Mouse (Mus musculus): ENCODE measurements at regions not wholly inside any gene's neighbourhood (a gene's known extent, or its start where the extent isn't known, plus 50 kb on each side); places are given as distances from the start of the nearest gene placed in this dataset.
A peak's percentile ranks its signal among the peaks of the same experiment; 100 is the strongest.

DNA sequence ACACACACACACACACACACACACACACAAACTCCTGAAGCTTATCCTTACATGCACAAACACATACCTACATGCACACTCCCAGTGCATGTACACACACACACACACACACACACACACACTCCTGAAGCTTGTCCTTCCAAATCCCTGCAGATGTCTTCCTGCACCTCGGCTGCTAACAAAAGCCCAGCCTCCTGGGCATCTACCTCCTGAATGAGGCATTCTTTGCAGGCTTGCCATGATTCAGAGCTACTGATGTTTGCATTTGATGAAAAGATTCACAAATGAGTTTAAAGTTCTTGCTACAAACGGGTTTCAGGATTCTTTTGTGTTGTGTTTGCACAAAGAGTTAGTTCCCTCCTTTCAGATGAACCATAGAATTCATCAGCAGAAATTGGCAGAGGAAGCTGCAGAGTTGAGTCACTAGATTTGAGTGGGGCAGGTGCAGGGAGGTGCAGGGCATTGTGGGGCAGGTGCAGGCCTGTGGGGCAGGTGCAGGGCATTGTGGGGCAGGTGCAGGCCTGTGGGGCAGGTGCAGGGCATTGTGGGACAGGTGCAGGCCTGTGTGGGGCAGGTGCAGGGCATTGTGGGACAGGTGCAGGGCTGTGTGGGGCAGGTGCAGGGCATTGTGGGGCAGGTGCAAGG is 84.8 kb upstream of the Ajap1 start:
- Histone ChIP-seq H3K4me1 (replicated peaks) (no peaks in the 10 kb centered on the region), H3K27ac (replicated peaks) (no peak overlapping the region), H3K27me3 (no peaks in the 10 kb centered on the region), H3K4me3 (no peak overlapping the region), H3K9ac (no peak overlapping the region), H3K4me2 (no peak overlapping the region), H3K36me3 (no peaks in the 10 kb centered on the region), H3K9me3 (no peaks in the 10 kb centered on the region)
- WGBS: 19% methylated on average over 2 of the region's 2 CpGs
- no peak for ATAC-seq (ENCODE audit: low read depth)

DNA sequence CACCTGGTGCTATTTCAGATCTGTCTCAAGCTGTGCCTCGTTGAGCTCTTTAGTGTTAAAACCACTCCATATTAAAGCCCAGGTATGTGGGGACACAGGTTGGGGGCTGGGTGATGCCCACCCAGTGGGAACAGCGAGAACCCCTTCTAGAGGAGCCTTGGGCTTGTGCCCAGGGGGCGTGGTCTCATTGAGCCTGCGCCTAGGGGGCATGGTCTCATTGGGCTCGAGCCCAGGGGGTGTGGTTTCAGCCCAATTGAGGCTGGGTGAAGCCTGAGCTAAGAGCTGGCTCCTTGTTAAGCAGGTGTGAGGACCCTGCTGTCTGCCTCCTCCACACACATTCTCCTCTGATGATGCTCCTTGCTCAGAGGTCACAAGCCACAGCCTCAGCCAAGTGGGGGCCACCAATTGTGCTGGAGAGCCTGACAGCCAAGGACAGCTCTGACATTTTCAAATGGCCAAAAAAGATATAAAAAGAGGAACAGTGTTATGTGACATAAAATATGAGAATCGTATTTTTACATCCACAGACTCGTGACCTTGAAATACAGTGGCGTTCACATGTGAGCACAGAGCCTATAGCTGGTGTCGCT is 90.7 kb upstream of the Ajap1 start:
- Histone ChIP-seq H3K36me3 (no peaks in the 10 kb centered on the region), H3K27me3 (no peaks in the 10 kb centered on the region), H3K4me1 (replicated peaks) (peaks cover 10% of the 10 kb centered on the region), H3K27ac (replicated peaks) (no peak overlapping the region), H3K9ac (no peak overlapping the region), H3K9me3 (no peaks in the 10 kb centered on the region), H3K4me3 (no peak overlapping the region), H3K4me2 (no peak overlapping the region)
- ATAC-seq (ENCODE audit: low read depth): no peak
- 52% methylated on average over 9 of the region's 9 CpGs for WGBS

DNA sequence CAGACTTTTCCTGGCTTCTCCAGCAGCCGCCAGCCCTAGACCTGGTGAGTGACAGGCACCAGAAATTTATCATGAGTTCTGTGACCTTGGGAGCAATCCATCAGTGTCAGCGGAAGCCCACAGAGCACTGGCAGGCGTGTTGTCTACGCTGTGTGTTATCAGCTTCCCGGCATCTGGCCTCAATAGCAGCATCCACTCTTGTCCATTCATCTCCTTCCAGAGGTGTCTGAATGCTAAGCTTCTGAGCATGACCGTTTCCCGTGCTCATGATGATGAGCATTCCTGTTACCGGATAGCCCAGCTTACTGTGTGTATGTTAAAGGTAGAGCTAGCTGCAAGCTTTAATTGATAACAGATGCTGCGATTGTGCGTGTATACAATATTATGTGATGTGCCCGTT is 110.7 kb upstream of the Ajap1 start:
- H3K9me3 ChIP-seq: no peaks in the 10 kb centered on the region
- H3K36me3 ChIP-seq: no peaks in the 10 kb centered on the region
- no peak overlapping the region for H3K4me2 ChIP-seq
- no peak overlapping the region for H3K27ac ChIP-seq (replicated peaks)
- 75% methylated on average over 11 of the region's 11 CpGs for WGBS
- H3K9ac ChIP-seq: no peak overlapping the region
- no peak for ATAC-seq (ENCODE audit: low read depth)
- no peaks in the 10 kb centered on the region for H3K27me3 ChIP-seq
- no peak overlapping the region for H3K4me3 ChIP-seq
- 0 out of 2 replicates have a peak, but pooled peaks cover 7% of the 10 kb centered on the region for H3K4me1 ChIP-seq (replicated peaks)

DNA sequence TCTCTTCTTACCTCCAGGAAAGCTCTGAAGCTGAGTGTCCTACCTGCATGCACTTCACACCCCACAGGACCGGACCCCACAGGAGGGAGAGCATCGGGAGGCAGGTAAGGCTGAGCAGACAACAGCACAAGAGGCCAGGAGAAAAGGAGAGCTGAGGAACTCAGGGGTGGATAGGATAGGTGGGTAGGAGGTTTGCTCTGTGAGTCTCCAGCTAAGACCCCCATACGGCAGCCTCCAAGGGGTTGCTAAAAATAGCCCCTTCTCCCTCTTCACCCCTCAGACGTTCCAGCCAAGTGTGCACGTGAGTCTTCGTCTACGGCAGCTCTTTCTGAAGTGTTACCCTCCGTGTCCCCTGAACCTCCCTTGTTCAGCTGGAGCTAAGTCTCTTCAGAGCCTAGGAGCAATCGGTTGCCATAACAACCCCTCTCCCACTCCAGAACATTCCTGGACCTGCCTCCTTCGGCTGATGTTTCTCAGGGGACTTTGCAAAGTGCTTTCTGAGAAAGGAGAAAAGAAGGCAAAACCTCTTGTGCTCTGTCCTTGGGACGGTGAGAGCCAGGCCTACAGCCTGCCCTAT is 117.3 kb upstream of the Ajap1 start:
- 42% methylated on average over 11 of the region's 11 CpGs for WGBS
- Histone ChIP-seq H3K4me1 (replicated peaks) (peaks cover 28% of the 10 kb centered on the region), H3K27ac (replicated peaks) (0 out of 2 replicates have a peak overlapping the region, but pooled peaks have one; percentile 15), H3K36me3 (no peaks in the 10 kb centered on the region), H3K9me3 (no peaks in the 10 kb centered on the region), H3K4me2 (no peak overlapping the region), H3K9ac (no peak overlapping the region), H3K4me3 (no peak overlapping the region), H3K27me3 (no peaks in the 10 kb centered on the region)
- peak; percentile 55; the same call in 1 of the 2 replicates for ATAC-seq (ENCODE audit: low read depth)

DNA sequence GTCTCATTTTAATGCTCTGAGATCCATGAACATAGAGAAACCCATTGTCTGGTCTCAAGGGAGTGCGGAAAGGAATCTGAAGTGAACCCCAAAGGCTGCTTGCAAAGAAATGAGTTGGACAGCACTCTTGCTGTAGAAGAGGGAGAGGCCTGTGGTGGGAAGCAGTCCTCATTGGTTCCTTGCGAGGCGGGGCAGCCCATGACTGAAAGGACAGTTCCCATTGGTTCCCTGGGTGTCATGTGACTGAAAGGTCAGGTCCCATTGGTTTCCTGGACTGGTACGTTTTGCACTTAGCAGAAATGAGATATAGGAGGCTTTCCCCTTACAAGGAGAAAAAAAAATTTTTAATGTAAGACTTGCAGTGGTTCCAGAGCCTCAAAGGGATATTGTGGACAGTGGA is 119.9 kb upstream of the Ajap1 start:
- H3K4me3 ChIP-seq: no peak overlapping the region
- no peaks in the 10 kb centered on the region for H3K27me3 ChIP-seq
- H3K36me3 ChIP-seq: no peaks in the 10 kb centered on the region
- H3K27ac ChIP-seq (replicated peaks): no peak overlapping the region
- 90% methylated on average over 4 of the region's 4 CpGs for WGBS
- H3K4me1 ChIP-seq (replicated peaks): peaks cover 28% of the 10 kb centered on the region
- no peaks in the 10 kb centered on the region for H3K9me3 ChIP-seq
- H3K4me2 ChIP-seq: no peak overlapping the region
- no peak overlapping the region for H3K9ac ChIP-seq
- no peak for ATAC-seq (ENCODE audit: low read depth)

DNA sequence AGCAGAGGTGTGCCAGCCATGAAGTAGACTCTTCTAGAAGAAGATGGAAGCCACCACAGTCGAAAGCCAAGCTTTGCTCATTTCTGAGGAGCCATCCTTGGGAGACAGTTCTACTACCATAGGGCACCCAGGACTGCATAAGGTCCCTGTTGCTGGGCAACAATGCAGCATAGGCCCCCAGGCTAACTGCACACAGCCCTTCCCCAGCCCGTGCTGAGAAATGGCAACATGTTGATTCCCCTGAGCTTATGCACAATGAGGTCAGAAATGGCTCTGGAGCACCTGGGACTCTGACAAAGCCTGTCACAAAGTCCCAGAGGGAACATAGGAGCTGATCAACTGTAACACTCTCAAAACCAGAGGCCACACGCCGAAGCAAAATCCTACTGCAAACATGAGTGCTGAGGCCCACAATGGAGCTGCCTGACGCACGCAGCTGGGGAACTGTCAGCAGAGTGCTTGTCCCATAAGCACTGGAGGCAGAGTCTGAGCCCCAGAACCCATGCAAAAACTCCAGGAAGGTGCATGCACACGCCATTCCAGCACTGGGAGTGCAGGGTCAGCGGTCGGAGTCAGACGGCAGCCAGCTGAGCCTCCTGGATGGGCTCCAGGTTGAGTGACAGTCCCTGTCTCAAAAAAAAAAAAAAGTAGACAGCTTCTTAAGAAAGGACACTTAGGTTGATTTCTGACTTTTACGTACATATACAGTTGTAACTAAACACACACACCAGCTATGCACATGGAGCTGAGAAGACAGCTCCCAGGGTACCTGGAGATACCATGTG is 120.6 kb upstream of the Ajap1 start:
- Histone ChIP-seq H3K9ac (no peak overlapping the region), H3K36me3 (no peaks in the 10 kb centered on the region), H3K9me3 (no peaks in the 10 kb centered on the region), H3K4me1 (replicated peaks) (peaks cover 28% of the 10 kb centered on the region), H3K27ac (replicated peaks) (no peak overlapping the region), H3K4me3 (no peak overlapping the region), H3K4me2 (no peak overlapping the region), H3K27me3 (no peaks in the 10 kb centered on the region)
- WGBS: 60% methylated on average over 11 of the region's 11 CpGs
- ATAC-seq (ENCODE audit: low read depth): no peak

DNA sequence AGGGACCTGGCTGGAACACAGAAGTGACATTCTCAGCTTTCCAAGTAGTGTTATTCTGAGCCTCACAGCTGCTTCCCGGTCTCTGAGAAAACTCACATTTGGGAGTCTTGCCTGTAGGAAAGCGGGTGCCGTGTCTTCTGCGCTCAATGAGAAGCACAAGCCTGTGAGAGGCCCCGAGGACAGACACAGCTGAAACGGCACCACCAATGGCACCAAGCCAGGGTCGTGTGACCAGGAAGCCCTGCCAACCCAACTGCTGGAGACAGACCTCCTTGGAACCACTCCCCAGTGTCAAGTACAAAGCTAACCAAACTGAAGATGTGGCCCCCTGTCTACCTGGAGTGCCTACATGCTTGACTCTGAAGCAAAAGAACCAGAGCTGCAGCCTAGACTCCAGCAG is 121.3 kb upstream of the Ajap1 start:
- WGBS: 74% methylated on average over 7 of the region's 7 CpGs
- Histone ChIP-seq H3K27ac (replicated peaks) (no peak overlapping the region), H3K9ac (no peak overlapping the region), H3K4me1 (replicated peaks) (peaks cover 28% of the 10 kb centered on the region), H3K4me2 (no peak overlapping the region), H3K9me3 (no peaks in the 10 kb centered on the region), H3K27me3 (no peaks in the 10 kb centered on the region), H3K4me3 (no peak overlapping the region), H3K36me3 (no peaks in the 10 kb centered on the region)
- ATAC-seq (ENCODE audit: low read depth): no peak

DNA sequence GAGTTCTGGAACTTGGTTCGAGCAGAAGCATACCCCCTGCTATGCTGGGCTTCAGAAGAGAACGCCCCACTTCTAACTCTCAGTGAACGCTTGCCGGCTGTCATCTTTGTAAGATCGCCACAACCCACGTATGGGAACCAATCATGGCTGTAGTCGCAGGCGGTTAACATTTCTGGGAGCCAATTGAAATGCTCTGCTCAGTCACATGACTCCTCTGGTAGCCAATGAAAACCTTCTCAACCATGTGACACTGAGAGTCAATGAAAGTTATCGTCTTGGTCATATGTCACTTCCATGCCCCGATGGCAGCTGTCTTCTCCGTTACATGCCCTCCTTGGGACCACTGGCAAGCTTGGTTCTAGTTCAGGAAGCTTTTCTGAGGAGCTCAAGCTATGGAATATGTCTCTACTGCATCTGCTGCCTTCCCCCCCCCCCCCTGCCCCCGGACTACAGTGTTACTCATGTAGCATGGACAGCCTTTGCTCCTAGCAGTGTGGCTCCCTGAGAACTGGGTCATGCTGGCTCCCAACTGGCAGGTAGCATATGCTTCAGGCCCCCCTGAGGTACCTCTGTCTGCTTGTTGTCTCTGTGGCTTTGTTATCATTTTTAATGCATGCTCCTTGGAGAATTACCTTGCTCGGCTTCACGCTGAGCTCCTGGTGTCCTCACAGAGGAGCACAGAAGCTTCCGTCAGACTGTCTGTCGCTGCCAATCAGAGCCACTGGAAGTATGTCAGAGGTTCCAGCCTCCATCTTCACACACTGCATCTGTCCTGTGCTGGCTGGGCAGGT is 122.3 kb upstream of the Ajap1 start:
- H3K4me3 ChIP-seq: no peak overlapping the region
- ATAC-seq (ENCODE audit: low read depth): no peak
- 84% methylated on average over 16 of the region's 16 CpGs for whole genome bisulfite sequencing
- H3K4me2 ChIP-seq: no peak overlapping the region
- H3K27me3 ChIP-seq: no peaks in the 10 kb centered on the region
- H3K4me1 ChIP-seq (replicated peaks): peaks cover 24% of the 10 kb centered on the region
- H3K27ac ChIP-seq (replicated peaks): no peak overlapping the region
- no peaks in the 10 kb centered on the region for H3K36me3 ChIP-seq
- no peaks in the 10 kb centered on the region for H3K9me3 ChIP-seq
- H3K9ac ChIP-seq: no peak overlapping the region

DNA sequence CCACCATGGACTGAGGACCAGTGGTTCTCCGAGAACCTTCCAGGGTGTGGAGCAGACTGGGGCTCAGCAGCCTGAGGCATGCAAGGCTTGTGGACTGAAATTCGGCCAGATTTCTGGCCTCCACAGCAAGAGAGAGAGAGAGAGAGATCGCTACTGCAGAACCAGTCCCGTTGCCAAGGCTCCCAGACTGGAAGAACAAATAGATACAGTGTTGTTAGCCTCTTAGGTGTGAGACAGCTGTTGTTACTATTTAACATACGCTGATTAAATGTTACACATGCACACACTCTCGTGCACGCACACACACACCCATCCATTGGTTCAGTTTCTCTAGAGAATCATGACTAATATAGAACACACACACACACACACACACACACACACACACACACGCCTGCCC is 133.4 kb upstream of the Ajap1 start:
- no peaks in the 10 kb centered on the region for H3K4me1 ChIP-seq (replicated peaks)
- WGBS: 87% methylated on average over 8 of the region's 8 CpGs

DNA sequence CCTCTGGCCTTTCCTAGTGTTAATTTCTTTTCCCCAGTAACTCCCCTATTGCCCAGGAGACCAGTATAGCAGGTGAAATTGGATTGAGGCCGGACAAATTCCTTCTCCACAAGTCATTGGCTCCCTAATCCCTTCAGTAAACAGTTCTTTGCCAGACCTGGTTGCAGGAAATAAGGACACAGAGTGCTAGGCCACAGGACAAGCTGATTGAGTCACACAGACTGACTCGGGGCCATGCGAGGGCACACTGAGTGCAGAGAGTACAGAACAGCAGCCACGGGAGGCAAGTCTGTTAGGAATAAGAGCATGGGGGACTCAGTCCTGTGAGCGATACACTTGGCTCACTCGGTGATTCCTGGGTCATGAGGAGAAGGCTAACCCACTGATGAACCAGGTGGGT is 134.3 kb upstream of the Ajap1 start:
- Histone ChIP-seq H3K36me3 (no peaks in the 10 kb centered on the region), H3K4me1 (replicated peaks) (no peaks in the 10 kb centered on the region), H3K27me3 (no peaks in the 10 kb centered on the region), H3K9ac (no peak overlapping the region), H3K9me3 (no peaks in the 10 kb centered on the region), H3K27ac (replicated peaks) (no peak overlapping the region), H3K4me2 (no peak overlapping the region), H3K4me3 (no peak overlapping the region)
- 86% methylated on average over 6 of the region's 6 CpGs for WGBS
- no peak for ATAC-seq (ENCODE audit: low read depth)

More for the DNA sequence above, 133.4 kb upstream of the Ajap1 start:
- Histone ChIP-seq H3K36me3 (no peaks in the 10 kb centered on the region), H3K4me3 (no peak overlapping the region), H3K27me3 (no peaks in the 10 kb centered on the region), H3K27ac (replicated peaks) (no peak overlapping the region), H3K9me3 (peaks cover 3% of the 10 kb centered on the region; the same call in 1 of the 2 replicates), H3K4me2 (no peak overlapping the region), H3K9ac (no peak overlapping the region)
- ATAC-seq (ENCODE audit: low read depth): no peak

DNA sequence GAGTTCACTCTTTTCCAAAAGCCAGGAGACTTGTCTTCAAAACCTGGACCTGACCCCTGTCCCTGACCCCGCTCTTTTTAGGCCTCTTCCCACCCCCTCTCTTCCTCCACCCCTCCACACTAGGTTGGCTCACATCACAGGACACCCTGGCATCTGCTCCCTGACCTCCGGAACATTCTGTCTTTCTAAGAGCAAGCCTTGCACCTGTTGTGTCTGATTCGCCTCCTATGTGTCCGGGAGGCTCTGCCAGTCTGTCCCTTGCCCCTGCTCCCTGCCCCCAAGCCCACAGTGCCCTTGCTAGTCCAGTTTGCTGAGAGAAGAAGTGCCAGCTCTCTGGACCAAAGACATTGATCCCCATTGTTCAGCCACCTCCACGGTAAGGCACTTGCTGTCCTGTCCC is 138.3 kb upstream of the Ajap1 start:
- Histone ChIP-seq H3K4me3 (no peak overlapping the region), H3K9me3 (no peaks in the 10 kb centered on the region), H3K27ac (replicated peaks) (no peak overlapping the region), H3K9ac (no peak overlapping the region), H3K36me3 (no peaks in the 10 kb centered on the region), H3K4me2 (no peak overlapping the region), H3K4me1 (replicated peaks) (no peaks in the 10 kb centered on the region), H3K27me3 (no peaks in the 10 kb centered on the region)
- WGBS: 89% methylated on average over 5 of the region's 5 CpGs
- ATAC-seq (ENCODE audit: low read depth): no peak

DNA sequence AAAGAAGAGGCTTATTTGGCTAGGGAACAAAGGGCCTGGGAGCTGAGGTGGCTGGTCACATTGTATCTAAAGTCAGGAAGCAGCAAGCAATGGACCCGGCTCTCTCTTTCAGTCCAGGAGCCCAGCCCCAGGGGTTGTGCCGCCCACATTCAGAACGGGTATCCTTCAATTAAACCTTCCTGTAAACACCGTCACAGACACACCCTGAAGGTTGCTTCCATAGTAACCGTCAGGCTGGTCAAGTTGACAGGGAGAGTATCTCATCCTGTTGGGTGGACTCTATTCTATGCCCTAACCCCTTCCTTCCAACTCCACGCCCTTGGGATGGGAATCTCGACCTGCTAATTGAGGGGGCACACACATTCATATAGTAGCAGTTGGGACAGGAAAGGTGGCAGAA is 148.6 kb upstream of the Ajap1 start:
- Histone ChIP-seq H3K9me3 (0 out of 2 replicates have a peak, but pooled peaks cover 2% of the 10 kb centered on the region), H3K27me3 (no peaks in the 10 kb centered on the region), H3K9ac (no peak overlapping the region), H3K27ac (replicated peaks) (no peak overlapping the region), H3K4me2 (no peak overlapping the region), H3K4me3 (no peak overlapping the region), H3K36me3 (no peaks in the 10 kb centered on the region), H3K4me1 (replicated peaks) (peaks cover 24% of the 10 kb centered on the region)
- WGBS: 66% methylated on average over 7 of the region's 7 CpGs
- no peak for ATAC-seq (ENCODE audit: low read depth)

All from neural tube, embryonic 13.5 days (tissue).